Mouse (Mus musculus) heart, postnatal 0 days (tissue): ENCODE measurements around the gene Tet1.

Source experiments
- CTCF ChIP-seq: IDR thresholded peaks from 2 replicates; pipeline ENCODE4 v1.5.1; 2016; ENCODE audit warnings: antibody characterized with exemption, control low read depth, low read depth
- EP300 ChIP-seq: IDR thresholded peaks from 2 replicates; pipeline ENCODE4 v1.6.1; 2016; ENCODE audit warnings: antibody characterized with exemption, low read depth

GRCm38 (mm10) chr10:62886799-62887591 lies 21.8 kb downstream of the Tet1 start:
- TF ChIP-seq CTCF (no peak), EP300 (no peak)
